Mouse (Mus musculus) liver, embryonic 14.5 days (tissue): ENCODE measurements around the gene Cyp2c70. TPM values are rescaled to one million over a fixed set of nuclear protein-coding genes. Genes with fewer than 3 reads are reported as not detected.

ENCODE experiments used
- polyA plus RNA-seq, 2 experiments: library from polyadenylated mRNA; depleted of rRNA in 1 of 2; stranded (reverse) in 1 of 2; unstranded in 1 of 2; fragments of >200 nt; fragmentation: Nextera tagmentation in 1 of 2; extraction: Ambion mirVana in 1 of 2; gene quantifications; 2 replicates each; pipeline versions ENCODE4 v1.2.1 to v1.2.3; 2012 to 2014

Gene Cyp2c70
- polyA plus RNA-seq, 2 experiments = 3.6 to 9.6 TPM

Other genes starting within 250 kb of the Cyp2c70 start
- 0.21 and 0.31 TPM in 2 replicates for gene Cyp2c37, start 194.9 kb downstream of the Cyp2c70 start, polyA plus RNA-seq (2012; rRNA removed)
- 0.48 and 0.51 TPM in 2 replicates for gene Cyp2c37, start 194.9 kb downstream of the Cyp2c70 start, polyA plus RNA-seq (2014; fragmentation: Nextera tagmentation; extraction: Ambion mirVana)
- not detected in 2 replicates for gene Cyp2c54, start 113.5 kb downstream of the Cyp2c70 start, polyA plus RNA-seq (2012; rRNA removed)
- not detected in 2 replicates for gene Cyp2c54, start 113.5 kb downstream of the Cyp2c70 start, polyA plus RNA-seq (2014; fragmentation: Nextera tagmentation; extraction: Ambion mirVana)
- not detected in 2 replicates for gene Cyp2c50, start 97.6 kb downstream of the Cyp2c70 start, polyA plus RNA-seq (2012; rRNA removed)
- not detected in 2 replicates for gene Cyp2c50, start 97.6 kb downstream of the Cyp2c70 start, polyA plus RNA-seq (2014; fragmentation: Nextera tagmentation; extraction: Ambion mirVana)
- 14.2 and 31.4 TPM in 2 replicates for gene Pdlim1, start 84.5 kb upstream of the Cyp2c70 start, polyA plus RNA-seq (2012; rRNA removed)
- gene Pdlim1, start 84.5 kb upstream of the Cyp2c70 start, polyA plus RNA-seq (2014; fragmentation: Nextera tagmentation; extraction: Ambion mirVana) = 70.7 and 73.9 TPM in 2 replicates